Mouse (Mus musculus): ENCODE measurements around the gene Gm7168.
"Not testable (repeated sequence)": the region's sequence is repeated elsewhere in the genome, so short reads cannot be mapped to it uniquely, and the experiment has no call there.

The Gm7168 gene

DNA sequence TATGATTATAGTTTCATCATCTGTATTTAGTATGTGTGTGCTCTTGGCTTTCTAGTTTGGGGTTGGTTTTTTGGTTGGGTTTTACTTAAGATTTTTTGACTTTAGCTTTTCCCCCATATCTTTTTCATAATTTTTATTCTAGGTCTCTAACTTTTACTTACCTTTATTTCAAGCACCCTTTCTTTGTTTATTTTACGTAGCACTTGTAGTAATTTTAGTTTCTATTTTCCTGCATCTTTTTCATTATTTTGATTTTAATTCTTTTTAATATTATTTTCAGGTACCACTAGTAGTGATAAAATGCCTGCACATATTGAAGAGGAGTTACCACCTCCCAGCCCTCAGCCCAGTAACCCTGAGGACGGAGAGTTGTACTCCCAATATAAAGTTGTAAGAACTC lies at the start of gene Gm7168:
Gene Gm7168 (plus strand): TSS at position 301 of the 400 bp plus-strand sequence.
- DNase-seq, result not testable (repeated sequence)

DNA sequence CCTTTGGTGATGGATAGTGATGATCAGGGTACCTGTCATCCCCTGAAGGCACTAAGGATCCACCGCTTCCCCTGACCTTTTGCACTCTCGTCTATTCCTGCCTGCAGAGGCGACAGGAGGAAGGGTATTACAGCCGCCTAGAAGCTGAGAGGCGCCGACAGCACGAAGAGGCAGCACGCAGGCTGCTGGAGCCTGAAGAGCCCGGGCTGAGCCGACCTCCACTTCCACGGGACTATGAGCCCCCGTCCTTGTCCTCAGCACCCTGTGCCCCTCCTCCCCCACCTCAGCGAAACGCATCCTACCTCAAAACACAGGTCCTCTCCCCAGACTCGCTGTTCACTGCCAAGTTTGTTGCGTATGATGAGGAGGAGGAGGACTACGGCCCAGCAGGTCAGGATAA lies 49.3 kb upstream of the Gm7168 start:
- no peak for DNase-seq

DNA sequence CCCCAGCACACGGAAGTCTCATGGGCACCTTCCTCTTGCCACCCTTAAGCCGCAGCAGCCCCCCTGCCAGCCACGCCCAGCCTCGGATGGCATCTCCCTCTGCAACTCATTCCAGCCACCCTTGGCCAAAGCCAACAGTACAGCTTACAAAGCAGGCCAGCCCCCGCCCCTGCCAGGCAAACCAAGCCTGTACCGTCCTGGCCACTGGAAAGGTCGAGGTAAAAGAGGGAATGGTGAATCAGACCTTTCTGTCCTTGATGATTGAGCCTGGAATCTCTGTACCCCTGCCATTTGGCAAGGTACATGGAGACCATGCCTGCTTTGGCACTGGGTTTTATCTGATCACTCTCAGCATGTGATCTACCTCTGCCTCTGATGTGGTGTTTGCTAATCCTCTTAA lies 48.9 kb upstream of the Gm7168 start:
- DNase-seq, result no peak

DNA sequence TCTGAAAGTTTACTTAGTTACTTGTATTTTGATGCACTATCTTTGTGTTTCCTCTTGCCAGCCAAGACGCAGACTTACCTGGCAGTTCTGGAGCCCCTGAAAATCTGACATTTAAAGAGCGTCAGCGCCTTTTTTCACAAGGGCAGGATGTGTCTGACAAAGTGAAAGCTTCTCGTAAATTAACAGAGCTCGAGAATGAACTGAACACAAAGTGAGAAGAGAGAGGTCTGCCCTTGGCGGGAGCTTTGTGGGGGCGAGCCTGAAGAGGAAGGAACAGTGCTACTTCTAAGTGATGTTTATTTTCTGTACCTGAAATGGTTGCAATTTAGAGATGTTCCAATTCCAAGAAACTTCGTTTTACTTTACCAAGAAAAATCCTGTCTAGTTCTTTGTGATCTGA lies 44.4 kb upstream of the Gm7168 start:
- DNase-seq, result no peak

DNA sequence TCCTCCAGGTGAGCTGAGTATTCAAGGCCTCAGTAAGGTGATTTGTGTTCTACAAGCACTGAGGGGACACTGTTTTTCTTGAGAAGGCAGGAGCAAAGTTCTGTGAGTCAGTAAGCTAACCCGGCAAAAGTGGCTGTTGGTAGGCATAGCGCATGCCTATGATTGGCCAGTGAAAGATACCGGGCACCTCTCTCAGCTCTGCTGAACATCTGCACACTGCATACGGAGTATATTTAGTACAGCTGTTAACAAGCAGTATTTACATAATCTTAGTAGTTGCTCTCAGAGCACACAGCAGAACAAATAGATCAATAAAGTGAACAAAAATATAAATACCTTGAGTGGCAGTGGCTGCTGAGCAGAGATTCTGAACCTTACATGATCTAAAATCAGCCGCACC lies 41.1 kb upstream of the Gm7168 start:
- no peak for DNase-seq

DNA sequence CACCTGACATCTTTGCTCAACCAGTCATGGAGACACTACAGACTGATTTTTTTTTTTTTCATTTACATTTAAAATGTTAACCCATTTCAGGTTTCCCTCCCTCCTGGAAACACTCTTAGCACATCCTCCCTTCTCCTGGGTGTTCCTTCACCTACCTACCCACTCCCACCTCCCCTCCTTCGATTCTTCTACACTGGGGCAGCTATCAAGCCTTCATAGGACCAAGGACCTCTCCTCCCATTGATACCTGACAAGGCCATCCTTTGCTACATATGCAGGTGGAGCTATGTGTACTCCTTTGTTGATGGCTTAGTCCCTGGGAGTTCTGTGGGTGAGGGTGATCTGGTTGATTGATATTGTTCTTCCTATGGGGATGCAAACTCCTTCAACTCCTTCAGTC lies 40.5 kb upstream of the Gm7168 start:
- no peak for DNase-seq

DNA sequence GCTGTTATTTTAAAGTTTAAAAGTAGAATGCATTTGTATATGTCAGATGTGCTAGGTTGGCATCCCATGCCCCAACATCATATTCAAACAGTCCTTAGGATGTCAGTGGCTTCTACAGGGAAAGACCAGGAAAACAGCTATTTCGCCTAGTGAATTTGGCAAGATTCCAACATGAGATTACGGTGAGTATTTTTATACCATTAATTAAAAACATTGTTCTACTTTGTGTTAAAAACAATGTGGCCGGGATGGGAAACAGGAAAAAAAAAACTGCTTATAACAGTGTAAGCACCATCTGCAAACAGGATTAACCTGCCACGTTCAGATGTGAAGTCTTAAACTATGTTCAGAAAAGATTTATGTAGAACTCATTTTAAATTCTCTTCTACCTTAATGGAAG lies 34.2 kb upstream of the Gm7168 start:
- no peak for DNase-seq

DNA sequence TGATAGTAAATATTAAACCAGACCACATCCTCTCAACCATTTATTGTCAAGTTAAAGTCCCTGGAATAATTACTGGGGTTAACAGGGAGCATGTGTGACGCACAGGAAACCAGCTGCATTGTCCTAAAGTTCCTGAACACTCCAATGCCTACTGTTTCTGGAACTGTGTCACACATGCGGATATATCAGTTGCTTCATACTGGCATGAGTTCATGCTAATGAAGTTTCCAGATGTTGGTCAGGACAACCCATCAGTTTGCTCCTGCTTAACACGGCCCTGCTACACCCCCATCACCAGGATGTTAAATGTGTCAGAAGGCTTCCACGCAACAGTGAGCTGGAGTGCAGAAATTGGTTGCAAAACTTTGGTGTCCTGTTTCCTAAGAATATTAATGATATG lies 33.6 kb upstream of the Gm7168 start:
- no peak for DNase-seq

DNA sequence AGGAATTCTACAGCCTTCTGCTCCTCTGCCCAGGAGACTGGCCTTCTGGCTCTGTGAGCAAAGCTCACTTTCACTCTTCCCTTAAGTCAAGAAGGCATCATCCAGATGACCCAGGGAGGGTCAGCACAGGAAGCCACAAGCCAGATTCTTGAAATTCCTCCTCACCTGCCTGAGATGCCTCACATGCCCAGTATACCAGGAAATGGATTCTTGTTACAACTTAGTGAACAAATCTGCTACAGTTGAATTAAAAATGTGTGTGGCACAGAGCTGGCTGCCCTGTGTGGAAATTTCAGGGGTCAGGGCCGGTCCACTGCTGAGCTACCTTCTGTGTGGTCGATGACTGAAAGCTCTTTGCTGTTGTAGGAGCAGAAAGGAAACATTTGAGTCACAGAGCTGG lies 27.4 kb upstream of the Gm7168 start:
- DNase-seq, result no peak

DNA sequence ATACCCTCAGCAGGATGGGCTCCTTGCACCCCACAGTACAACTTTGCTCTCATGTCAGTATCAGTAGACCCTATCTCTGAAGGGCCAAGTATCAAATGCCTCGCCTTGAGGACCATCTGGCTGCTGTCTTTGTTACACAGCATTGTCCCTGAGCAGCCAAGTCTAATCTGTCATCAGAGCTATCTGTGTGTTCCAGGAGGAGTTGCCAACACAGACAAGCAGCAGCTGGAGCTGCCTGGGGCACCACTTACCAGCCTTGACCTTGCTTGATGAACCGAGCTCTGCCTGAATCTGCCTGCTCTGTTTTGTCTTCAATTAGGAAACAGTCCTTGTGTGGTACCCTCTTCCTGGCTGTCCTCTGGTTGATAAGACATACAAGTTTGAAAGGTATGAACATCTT lies 24.8 kb upstream of the Gm7168 start:
- DNase-seq, result no peak

DNA sequence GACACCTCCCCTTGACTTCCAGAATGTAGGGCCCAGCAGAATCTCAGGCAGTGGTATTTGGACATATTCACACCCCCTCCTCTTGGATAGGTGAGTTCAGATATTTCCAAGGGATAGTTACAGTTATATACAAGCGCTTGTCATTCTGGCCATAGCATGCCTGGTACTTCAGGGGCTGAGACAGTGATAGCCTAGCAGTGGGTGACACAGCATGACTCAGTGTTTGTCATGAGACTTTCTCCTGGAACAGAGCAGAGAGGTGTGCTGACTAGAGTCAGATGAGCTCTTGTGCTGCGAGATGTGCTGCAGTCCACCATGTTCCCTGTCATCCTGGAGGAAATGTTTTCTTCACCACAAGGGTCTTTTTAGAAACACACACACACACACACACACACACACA lies 23.6 kb upstream of the Gm7168 start:
- no peak for DNase-seq

DNA sequence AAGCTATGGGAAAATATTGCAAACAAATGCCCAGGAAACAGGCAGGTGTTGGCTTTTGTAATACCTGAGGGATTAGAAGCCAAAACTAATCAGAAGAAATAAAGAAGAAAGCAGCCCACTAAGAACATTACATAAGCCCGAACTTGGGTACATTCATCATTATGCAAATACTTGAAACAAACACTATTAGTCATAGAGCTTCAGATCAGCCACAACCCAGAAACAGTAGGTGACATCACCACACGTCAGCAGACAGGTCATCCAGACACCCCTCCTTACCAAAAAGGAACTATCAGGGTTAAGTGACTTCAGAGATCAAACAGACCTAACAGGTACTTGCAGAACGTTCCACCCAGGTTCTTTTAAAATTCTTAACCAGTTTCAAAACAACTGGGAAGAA lies 22.2 kb upstream of the Gm7168 start:
- no peak for DNase-seq

DNA sequence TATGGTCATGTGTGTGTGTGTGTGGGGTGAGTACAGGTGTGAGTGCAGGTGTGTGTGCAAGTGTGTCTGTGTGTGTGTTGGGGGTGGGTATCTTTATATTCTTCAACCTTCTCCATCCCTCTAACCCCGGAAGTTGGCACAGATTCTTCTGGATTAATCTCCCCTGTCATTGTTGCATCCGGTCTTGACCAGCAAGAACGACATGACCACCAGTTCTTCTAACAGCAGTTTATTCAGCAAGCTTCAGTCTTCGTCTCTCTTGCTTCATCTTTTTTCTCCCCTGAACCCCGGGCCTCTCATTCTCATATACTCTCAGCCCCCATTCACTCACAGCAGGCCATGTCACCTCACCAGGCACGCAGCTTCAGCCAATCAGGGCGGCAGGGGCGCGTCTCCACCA lies 17.8 kb upstream of the Gm7168 start:
- DNase-seq, result no peak

DNA sequence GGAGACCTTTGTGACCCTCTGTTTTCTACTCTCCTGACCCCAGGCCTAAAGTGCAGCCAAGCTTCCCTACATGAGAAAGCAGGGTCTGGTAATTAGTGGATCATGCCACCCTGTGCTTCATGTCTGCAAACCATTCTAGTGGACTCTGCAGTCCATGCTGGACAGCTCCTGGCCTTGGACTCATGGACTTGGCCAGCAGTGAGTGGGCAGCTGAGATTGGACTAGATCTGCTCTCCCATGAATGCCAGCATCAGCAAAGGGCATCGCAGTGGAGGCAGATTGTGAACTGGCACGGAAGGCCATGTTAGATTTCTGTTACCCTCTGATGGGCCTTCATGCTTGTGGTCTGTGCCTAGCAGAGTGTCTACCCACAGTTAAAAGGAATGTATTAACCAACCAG lies 12.8 kb upstream of the Gm7168 start:
- not testable (repeated sequence) for DNase-seq

DNA sequence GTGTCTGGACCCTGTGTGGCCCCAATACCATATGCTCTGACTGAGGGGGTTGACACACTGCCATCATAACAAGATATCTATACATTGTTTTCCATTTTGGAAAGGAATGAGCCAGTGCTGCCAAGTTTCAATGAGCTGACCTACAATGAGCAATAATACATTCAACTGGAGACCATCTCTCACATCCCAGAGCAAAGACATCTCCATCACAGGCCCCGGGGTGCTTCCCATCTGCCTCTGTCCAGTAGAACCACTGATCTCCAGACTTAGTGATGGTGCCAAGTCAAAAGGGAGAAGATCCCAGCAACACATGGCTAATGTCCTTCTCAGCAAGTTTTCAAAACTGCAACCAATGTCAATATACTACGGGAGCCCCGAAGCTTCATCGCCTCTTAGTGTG lies 10.4 kb upstream of the Gm7168 start:
- no peak for DNase-seq

DNA sequence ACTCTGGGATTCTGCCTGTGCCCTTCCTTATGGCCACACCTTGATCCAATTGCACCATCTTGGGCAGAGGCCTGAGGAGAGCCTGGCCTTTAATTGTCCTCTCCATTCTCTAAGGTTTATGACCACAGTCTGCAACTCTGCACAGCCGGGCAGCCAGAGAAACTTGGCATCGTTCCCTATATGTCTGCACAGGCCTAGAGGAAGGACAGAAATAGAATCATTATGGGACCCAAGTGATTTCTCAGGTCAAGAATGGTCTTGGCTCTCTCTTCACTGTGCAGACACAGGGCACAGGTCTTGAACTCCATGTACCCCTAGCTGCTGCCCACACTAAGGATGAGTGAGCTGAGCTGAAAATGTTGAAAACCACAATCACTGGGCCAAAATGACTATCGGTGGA lies 9.5 kb upstream of the Gm7168 start:
- DNase-seq, result no peak

DNA sequence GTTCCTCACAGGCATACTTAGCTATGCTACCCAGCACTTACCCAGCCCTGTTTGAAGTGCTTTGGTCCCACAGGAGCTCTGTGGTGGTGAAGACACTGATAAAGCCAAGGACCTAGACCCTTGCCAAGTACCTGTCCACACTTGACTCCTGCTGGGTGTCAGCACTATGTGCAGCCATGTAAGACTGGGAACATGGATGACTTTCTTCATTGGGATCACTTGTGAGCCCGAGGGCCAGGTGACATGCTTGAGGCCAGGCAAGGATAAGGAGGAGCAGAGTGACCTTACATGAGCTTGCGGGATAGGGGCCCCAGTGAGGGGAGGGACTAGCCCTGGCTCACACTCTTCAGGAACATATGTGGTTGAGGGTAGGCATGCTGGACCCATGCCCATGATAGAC lies 8.9 kb upstream of the Gm7168 start:
- not testable (repeated sequence) for DNase-seq

DNA sequence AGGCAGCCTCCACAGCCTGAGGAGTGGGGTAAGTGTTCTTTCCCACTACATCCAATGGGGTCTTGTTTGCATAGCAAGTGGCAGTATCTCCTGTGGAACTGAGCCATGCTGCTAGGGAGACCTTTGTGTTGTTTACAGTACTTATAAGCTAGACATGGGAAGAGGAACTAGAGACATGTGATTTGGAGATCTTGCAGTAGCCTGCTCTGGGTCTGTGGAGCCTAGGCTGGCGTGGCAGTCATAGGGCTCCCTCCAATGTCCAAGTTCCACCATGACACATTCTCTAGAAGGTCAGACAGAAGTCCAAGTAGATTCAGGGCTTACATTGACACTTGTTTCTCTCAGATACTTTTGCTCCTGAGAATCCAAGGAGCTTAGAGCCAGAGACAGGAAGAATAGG lies 7.7 kb upstream of the Gm7168 start:
- DNase-seq, result no peak

DNA sequence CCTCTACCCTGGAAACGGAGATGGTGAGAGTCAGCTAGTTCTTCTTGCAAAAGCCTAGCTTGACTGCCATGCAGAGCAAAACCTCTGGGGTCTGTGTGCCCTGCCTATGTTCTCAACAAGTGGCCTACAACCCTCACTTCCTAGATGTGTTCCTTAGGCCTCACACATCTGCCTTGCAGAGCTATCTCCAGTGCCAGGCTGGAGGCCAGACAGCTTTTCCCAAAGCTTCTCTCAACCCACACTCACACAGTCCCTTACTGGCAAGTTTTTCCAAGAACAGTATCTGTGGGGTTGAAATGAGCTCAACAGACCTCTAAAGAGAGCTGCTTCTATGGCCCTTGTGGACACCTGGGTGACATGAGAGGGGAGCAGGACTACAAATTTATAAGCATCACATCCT lies 3.4 kb downstream of the Gm7168 start:
- not testable (repeated sequence) for DNase-seq

DNA sequence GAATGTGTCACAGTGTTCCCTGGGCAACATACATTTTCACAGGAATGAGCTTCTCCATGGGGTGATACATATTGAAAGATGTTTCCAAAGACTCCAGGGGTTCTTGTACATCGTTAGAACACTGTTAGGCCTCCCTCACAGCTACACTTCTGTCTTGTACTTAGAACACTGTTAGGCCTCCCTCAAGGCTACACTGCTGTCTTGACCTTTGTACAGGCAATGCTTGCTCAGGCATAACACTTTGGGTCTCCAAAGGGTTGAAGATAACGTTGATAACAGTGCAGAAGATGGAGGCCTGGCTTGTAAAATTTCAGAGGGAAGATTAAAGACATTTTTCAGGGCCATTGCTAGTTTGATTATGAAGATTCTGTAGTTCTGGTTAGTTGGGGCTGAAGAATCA lies 10.0 kb downstream of the Gm7168 start:
- not testable (repeated sequence) for DNase-seq

DNA sequence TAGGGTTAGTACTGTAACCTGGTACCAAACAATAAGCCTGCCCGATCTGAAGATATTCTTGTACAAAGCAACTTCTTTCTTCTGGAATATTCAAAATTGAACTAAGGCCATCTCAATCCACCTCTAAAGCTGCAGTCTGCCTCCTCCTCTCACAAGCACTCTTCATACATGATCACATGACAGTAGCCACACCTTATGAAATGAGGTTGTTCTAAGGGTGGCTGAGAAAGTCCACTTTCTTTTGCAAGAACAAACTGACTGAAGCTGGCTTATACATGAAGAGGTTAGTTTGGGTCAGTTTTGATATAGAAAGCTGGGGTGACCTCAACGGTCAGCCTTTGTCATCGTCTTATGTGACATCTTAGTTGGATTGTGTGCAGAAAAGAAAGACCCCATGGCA lies 14.1 kb downstream of the Gm7168 start:
- not testable (repeated sequence) for DNase-seq

DNA sequence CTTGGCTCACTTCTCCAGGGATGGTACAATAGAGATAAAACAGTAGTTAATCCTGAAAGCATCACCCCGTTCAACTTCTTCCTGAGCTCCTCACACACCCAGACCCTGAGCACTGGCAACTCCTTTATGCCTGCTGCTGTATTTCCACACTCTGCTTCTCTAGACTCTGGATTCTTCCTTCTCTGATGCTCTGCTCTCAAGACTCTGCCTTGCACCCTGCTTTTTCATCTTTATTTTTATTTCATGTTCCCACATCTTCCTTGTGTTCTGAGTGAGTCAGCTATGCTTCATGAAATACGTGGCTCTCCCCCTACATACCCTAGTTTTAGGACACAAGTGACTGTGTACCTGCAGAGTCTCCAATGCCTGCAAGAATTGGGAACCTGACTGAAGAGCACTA lies 16.9 kb downstream of the Gm7168 start:
- not testable (repeated sequence) for DNase-seq

DNA sequence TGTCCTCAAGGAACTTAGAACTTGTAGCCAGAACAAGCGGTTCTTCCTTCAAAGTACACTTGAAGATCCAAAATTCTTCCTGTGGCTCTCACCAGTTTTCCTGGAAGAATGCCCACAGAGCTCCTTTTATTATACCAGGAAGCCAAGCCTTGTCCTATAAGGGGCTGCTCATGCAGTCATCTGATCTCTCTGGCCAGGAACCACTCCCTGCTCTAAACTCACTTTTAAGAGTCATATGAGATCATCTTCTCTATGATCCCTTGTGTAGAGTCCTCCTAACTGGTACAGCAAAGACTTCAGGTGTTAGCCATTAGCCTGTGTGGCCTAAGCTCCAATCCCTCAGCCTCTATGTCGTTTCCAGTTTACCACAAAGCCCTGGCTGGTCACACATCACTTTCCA lies 21.7 kb downstream of the Gm7168 start:
- DNase-seq, result not testable (repeated sequence)

DNA sequence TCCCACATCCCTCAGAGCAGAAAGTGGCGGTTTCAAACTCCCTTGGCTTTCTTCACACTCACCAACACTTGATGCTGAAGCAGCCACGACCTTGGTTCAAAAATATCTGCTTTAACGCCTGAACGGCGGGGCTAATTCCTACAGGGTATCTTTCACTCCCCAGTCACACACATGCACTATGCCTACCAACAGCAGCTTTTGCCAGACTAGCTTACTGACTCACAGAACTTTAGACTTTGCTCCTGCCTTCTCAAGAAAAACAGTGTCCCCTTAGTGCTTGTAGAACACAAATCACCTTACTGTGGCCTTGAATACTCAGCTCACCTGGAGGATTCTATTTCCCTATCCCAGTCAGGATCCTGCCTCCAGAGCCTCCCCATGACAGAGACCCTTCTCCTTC lies 22.6 kb downstream of the Gm7168 start:
- not testable (repeated sequence) for DNase-seq

DNA sequence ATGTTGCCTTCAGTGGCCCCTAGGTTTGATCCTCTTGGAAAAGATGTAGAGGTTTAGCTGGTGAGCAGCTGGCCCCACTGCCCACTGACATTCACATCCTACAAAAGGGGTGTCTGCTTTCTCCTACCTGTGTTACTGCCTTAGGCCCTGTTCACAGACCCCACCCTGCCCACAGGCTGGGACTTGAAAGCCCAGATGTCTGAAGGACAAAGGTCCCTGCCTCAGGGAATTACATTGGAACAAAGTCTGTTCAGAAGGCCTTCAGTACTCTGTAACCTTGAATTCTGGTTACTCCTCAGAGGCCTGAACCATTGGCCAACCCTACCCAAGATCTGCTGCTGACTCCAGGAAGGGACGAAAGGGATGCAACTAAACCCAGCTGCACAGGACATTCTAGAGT lies 39.5 kb downstream of the Gm7168 start:
- no peak for DNase-seq

DNA sequence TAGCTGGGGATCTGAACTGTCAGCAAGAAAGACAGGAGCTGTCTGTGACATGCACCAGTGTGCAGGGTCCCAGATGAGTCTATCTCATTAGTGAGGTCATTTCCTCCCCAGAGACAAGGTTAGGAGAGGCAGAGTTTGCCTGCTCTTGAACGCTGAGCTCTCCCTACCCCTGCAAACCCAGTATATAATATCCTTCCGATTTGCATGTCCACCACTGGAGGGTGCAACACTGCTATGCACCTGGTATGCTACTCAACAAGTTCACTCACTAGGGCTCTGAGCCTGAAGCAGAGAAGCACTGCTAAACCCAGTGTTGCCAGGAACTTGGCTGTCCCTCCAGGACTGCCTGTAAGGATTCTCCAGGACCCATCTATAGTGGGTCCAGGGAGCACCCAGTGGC lies 45.3 kb downstream of the Gm7168 start:
- DNase-seq, result not testable (repeated sequence)
